In genomic region chr16:34236898-34237611, GRCm38 (mm10) we compare ENCODE assay signal across 12 mouse cellular contexts.
DNase-seq lines count a peak whose midpoint lies in the region; ATAC-seq lines count a peak whose summit lies in the region.
"Had no signal": no experiment of that assay in that cellular context is flagged by ENCODE, and none has a peak within 500 bp of the region (broad histone marks: within the 10 kb centered on the region; RNA-seq: fewer than 3 reads in every experiment).

No protein-coding gene starts in this region.

- ATAC-seq in granulocyte monocyte progenitor cell, adult 5-6 weeks (replicated peaks; ENCODE audit: poor library complexity, severe bottlenecking): no peak
- ATAC-seq in midbrain, embryonic 15.5 days (replicated peaks): no peak
- no peak for ATAC-seq in hindbrain, embryonic 14.5 days (ENCODE audit: low FRiP score)

- peak; percentile 9 to 43 for DNase-seq in lung, adult 18-20 months
- DNase-seq in lung, postnatal 4 days: no peak
- DNase-seq in cerebellum, adult 8-10 months: peak; percentile 47
- peak; percentile 30 for DNase-seq in heart, postnatal 25 days (ENCODE audit: low spot score)
- peak; percentile 73 to 86 for DNase-seq in right cerebral cortex, postnatal 36 days (ENCODE audit: low spot score in 2 of 2)
- no peak for DNase-seq in hindbrain, embryonic 14.5 days (ENCODE audit: low spot score)
- DNase-seq: kidney, adult 2 months; liver, embryonic 13.5 days had no signal

- WGBS in midbrain, embryonic 15.5 days: 79% methylated on average over 12 of the region's 12 CpGs
- 79% methylated on average over 12 of the region's 12 CpGs for WGBS in hindbrain, embryonic 14.5 days

- intact Hi-C loops in heart, postnatal 25 days (cut with DNase I): no loop called here

- no peaks in the 10 kb centered on the region for H3K9me3 ChIP-seq in midbrain, embryonic 15.5 days
- H3K9me3 ChIP-seq in hindbrain, embryonic 14.5 days (ENCODE audit: control insufficient read depth, low read length): no peaks in the 10 kb centered on the region
- H3K9me3 ChIP-seq: liver, embryonic 13.5 days; stomach, embryonic 15.5 days had no signal

- no peak overlapping the region for H3K4me2 ChIP-seq in midbrain, embryonic 15.5 days
- H3K4me2 ChIP-seq in hindbrain, embryonic 14.5 days (replicated peaks): no peak overlapping the region
- H3K4me2 ChIP-seq: liver, embryonic 13.5 days; stomach, embryonic 15.5 days had no signal

- no peak overlapping the region for H3K4me3 ChIP-seq in midbrain, embryonic 15.5 days
- no peak overlapping the region for H3K4me3 ChIP-seq in hindbrain, embryonic 14.5 days (replicated peaks; ENCODE audit: low read length)
- H3K4me3 ChIP-seq: liver, embryonic 13.5 days; myocyte; stomach, embryonic 15.5 days had no signal

- H3K27ac ChIP-seq in midbrain, embryonic 15.5 days: no peak overlapping the region
- no peak overlapping the region for H3K27ac ChIP-seq in hindbrain, embryonic 14.5 days
- H3K27ac ChIP-seq: liver, embryonic 13.5 days; stomach, embryonic 15.5 days had no signal

- H3K4me1 ChIP-seq in midbrain, embryonic 15.5 days: peaks cover 1% of the 10 kb centered on the region; the same call in 1 of the 2 replicates
- H3K4me1 ChIP-seq in hindbrain, embryonic 14.5 days (replicated peaks; ENCODE audit: control insufficient read depth, insufficient read depth, low read length): no peaks in the 10 kb centered on the region
- H3K4me1 ChIP-seq: liver, embryonic 13.5 days; stomach, embryonic 15.5 days had no signal

- no peaks in the 10 kb centered on the region for H3K27me3 ChIP-seq in midbrain, embryonic 15.5 days (replicated peaks)
- H3K27me3 ChIP-seq in hindbrain, embryonic 14.5 days (ENCODE audit: control insufficient read depth, insufficient read depth, low read length): no peaks in the 10 kb centered on the region
- H3K27me3 ChIP-seq: liver, embryonic 13.5 days; stomach, embryonic 15.5 days had no signal

- H3K9ac ChIP-seq in midbrain, embryonic 15.5 days: no peak overlapping the region
- no peak overlapping the region for H3K9ac ChIP-seq in hindbrain, embryonic 14.5 days
- H3K9ac ChIP-seq: liver, embryonic 13.5 days; stomach, embryonic 15.5 days had no signal

- H3K36me3 ChIP-seq in midbrain, embryonic 15.5 days (replicated peaks): no peaks in the 10 kb centered on the region
- peaks cover 34% of the 10 kb centered on the region for H3K36me3 ChIP-seq in hindbrain, embryonic 14.5 days (replicated peaks; ENCODE audit: control insufficient read depth, insufficient read depth)
- H3K36me3 ChIP-seq: liver, embryonic 13.5 days; stomach, embryonic 15.5 days had no signal

Comparison
In these comparisons a context has a peak if more than half of its experiments do, and no peak if none do; other contexts are left out.
1. DNase-seq: peak in lung, adult 18-20 months (2 of 2), cerebellum, adult 8-10 months (single experiment), heart, postnatal 25 days (single experiment) and right cerebral cortex, postnatal 36 days (2 of 2); none in lung, postnatal 4 days (0 of 2) and hindbrain, embryonic 14.5 days (single experiment).